Mouse (Mus musculus): ENCODE measurements around the gene Clnk.

DNA sequence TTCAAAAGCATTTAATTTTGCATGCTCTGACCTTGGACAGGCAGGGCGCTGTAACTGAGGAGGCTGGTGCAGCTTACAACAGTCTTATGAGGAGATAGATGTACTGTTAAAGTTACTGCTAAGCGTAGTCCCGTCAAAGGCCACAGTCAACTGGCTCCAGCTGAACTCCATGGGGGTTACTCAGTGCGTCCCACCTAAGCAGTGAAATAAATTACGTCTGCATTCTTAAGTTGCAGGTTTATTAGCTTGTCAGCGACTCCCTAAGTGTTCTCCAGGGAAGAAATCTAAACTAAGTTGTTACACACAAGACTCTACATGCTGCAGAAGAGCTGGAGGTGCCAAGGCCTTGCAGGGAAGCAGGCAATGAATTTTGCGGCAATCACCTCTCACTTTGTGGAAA, 77.7 kb downstream of the Clnk start:
- TF ChIP-seq GATA1 (IDR thresholded peaks at IDR 0.05; ENCODE audit: low read length) (no peak), TAL1 (IDR thresholded peaks at IDR 0.05; ENCODE audit: low read length) (no peak)

All from erythroblast, embryonic 14.5 days (primary cell).